ENCODE assay signal across 22 mouse cellular contexts in the genomic region with DNA sequence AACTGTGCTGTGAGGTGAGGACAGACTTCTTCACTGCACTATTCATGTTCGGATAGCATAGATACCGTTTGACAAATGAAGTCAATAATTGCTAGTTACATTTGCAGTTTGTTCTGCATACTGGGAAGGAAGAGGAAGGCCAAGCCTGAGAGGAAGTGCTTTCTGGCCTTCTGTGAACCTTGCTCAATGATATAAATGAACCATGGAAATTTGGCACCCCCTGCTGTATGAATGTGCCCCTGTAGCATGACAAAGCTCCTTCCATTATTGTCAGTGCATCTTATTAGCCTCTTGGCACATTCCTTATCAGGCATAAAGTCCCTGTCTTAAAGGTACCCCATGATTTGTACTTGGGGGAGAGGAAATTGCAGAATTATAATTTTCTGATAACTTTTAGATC.
DNase-seq lines count a peak whose midpoint lies in the region; ATAC-seq lines count a peak whose summit lies in the region.
"Had no signal": no experiment of that assay in that cellular context is flagged by ENCODE, and none has a peak within 500 bp of the region (broad histone marks: within the 10 kb centered on the region; RNA-seq: fewer than 3 reads in every experiment).

No protein-coding gene starts in this region.

- H3K27ac ChIP-seq in midbrain, embryonic 11.5 days (ENCODE audit: low read depth, low read length), result no peak overlapping the region
- H3K27ac ChIP-seq: embryonic facial prominence, embryonic 10.5 days; forebrain, embryonic 10.5 days; hindbrain, embryonic 10.5 days; hindbrain, embryonic 15.5 days had no signal

- no peaks in the 10 kb centered on the region for H3K4me1 ChIP-seq in midbrain, embryonic 11.5 days (ENCODE audit: control insufficient read depth, insufficient read depth, low read length)
- H3K4me1 ChIP-seq: embryonic facial prominence, embryonic 10.5 days; forebrain, embryonic 10.5 days; heart, embryonic 12.5 days; hindbrain, embryonic 10.5 days; hindbrain, embryonic 15.5 days had no signal

- no peak overlapping the region for H3K4me2 ChIP-seq in midbrain, embryonic 11.5 days
- H3K4me2 ChIP-seq: heart, embryonic 12.5 days; hindbrain, embryonic 15.5 days had no signal

- H3K4me3 ChIP-seq in midbrain, embryonic 11.5 days (ENCODE audit: low read depth, low read length), result no peak overlapping the region
- H3K4me3 ChIP-seq: embryonic facial prominence, embryonic 10.5 days; erythroblast, embryonic 14.5 days; forebrain, embryonic 10.5 days; heart, embryonic 12.5 days; hindbrain, embryonic 10.5 days; hindbrain, embryonic 15.5 days had no signal

- H3K9me3 ChIP-seq in midbrain, embryonic 11.5 days (ENCODE audit: control insufficient read depth, low read length), result peaks cover 11% of the 10 kb centered on the region; the same call in 1 of the 2 replicates

- ATAC-seq in midbrain, embryonic 11.5 days (ENCODE audit: low FRiP score), result no peak
- no peak for ATAC-seq in erythroblast, adult 5-6 weeks (replicated peaks; ENCODE audit: low FRiP score, poor library complexity, severe bottlenecking)
- ATAC-seq: CD4-positive, CD25-positive, alpha-beta regulatory T cell, adult 4 months; forebrain, embryonic 14.5 days had no signal

- WGBS in midbrain, embryonic 11.5 days, result 88% methylated on average over 2 of the region's 2 CpGs

- peak; percentile 1 for DNase-seq in kidney, adult 9 months
- no peak for DNase-seq in kidney, adult 18-20 months
- peak; percentile 25 for DNase-seq in naive thymus-derived CD4-positive, alpha-beta T cell, adult 2 months (ENCODE audit: low read depth)
- DNase-seq in thymus, postnatal 10 days (ENCODE audit: low spot score in 2 of 2), result peak; percentile 5 to 44
- DNase-seq in thymus, postnatal 4 days, result peak; percentile 38
- DNase-seq in midbrain, embryonic 11.5 days (ENCODE audit: low spot score, missing footprints), result no peak
- no peak for DNase-seq in spleen, postnatal 36 days (ENCODE audit: low spot score in 2 of 2)
- DNase-seq: adrenal gland, postnatal 10 days; cerebellum, adult 18-20 months; cerebellum, adult 9-11 months; cerebellum, postnatal 36 days; gastrocnemius, postnatal 10 days had no signal

- H3K36me3 ChIP-seq in midbrain, embryonic 11.5 days (ENCODE audit: control insufficient read depth, insufficient read depth, low read length), result no peaks in the 10 kb centered on the region
- H3K36me3 ChIP-seq: embryonic facial prominence, embryonic 10.5 days; forebrain, embryonic 10.5 days; G1E; heart, embryonic 12.5 days; hindbrain, embryonic 10.5 days; hindbrain, embryonic 15.5 days had no signal

- H3K9ac ChIP-seq in midbrain, embryonic 11.5 days (ENCODE audit: low read length), result no peak overlapping the region
- H3K9ac ChIP-seq: heart, embryonic 12.5 days; hindbrain, embryonic 15.5 days had no signal

- H3K27me3 ChIP-seq in midbrain, embryonic 11.5 days (ENCODE audit: control insufficient read depth, insufficient read depth, low read length), result no peaks in the 10 kb centered on the region
- H3K27me3 ChIP-seq: heart, embryonic 12.5 days; hindbrain, embryonic 15.5 days had no signal

Comparison
In these comparisons a context has a peak if more than half of its experiments do, and no peak if none do; other contexts are left out.
1. DNase-seq: peak in kidney, adult 9 months (single experiment), naive thymus-derived CD4-positive, alpha-beta T cell, adult 2 months (single experiment), thymus, postnatal 10 days (2 of 2) and thymus, postnatal 4 days (single experiment); none in kidney, adult 18-20 months (single experiment), midbrain, embryonic 11.5 days (single experiment) and spleen, postnatal 36 days (0 of 2).